Mouse (Mus musculus) embryonic fibroblast, embryonic 13.5 days (primary cell): ENCODE data around the gene Map9. TPM values are rescaled to one million over a fixed set of nuclear protein-coding genes. Genes with fewer than 3 reads are reported as not detected.
A peak's percentile ranks its signal among the peaks of the same experiment; 100 is the strongest.
"Not testable (repeated sequence)": the region's sequence is repeated elsewhere in the genome, so short reads cannot be mapped to it uniquely, and the experiment has no call there.

ENCODE experiments used
- H3K27ac ChIP-seq: 2 replicates; pipeline ENCODE4 v1.5.1; 2012; ENCODE audit warnings: low read length, control low read depth, inconsistent platforms; ENCODE audit not compliant: insufficient read depth
- H3K4me1 ChIP-seq: 2 replicates; pipeline ENCODE4 v1.6.1; 2011; ENCODE audit warnings: low read length; ENCODE audit not compliant: control insufficient read depth, insufficient read depth
- H3K4me3 ChIP-seq: 2 replicates; pipeline ENCODE4 v1.5.1; 2011; ENCODE audit warnings: mild to moderate bottlenecking, control low read depth, low read length; ENCODE audit not compliant: insufficient read depth
- CTCF ChIP-seq: IDR thresholded peaks from 2 replicates; pipeline ENCODE4 v1.5.1; 2011; ENCODE audit warnings: mild to moderate bottlenecking, control low read depth, low read length, moderate library complexity, borderline replicate concordance; ENCODE audit not compliant: insufficient read depth
- POLR2A ChIP-seq: IDR thresholded peaks from 2 replicates; pipeline ENCODE4 v1.6.1; 2011; ENCODE audit warnings: low read depth, mild to moderate bottlenecking, control low read depth, low read length, moderate library complexity
- polyA plus RNA-seq: library from polyadenylated mRNA; stranded (reverse); fragments of >200 nt; gene quantifications from 2 replicates; pipeline ENCODE4 v1.2.4, GENCODE M21; 2011; ENCODE audit warnings: low read depth; ENCODE audit not compliant: missing spikeins, insufficient read length

Gene Map9
- 8.6 and 10.4 TPM in 2 replicates for polyA plus RNA-seq

DNA sequence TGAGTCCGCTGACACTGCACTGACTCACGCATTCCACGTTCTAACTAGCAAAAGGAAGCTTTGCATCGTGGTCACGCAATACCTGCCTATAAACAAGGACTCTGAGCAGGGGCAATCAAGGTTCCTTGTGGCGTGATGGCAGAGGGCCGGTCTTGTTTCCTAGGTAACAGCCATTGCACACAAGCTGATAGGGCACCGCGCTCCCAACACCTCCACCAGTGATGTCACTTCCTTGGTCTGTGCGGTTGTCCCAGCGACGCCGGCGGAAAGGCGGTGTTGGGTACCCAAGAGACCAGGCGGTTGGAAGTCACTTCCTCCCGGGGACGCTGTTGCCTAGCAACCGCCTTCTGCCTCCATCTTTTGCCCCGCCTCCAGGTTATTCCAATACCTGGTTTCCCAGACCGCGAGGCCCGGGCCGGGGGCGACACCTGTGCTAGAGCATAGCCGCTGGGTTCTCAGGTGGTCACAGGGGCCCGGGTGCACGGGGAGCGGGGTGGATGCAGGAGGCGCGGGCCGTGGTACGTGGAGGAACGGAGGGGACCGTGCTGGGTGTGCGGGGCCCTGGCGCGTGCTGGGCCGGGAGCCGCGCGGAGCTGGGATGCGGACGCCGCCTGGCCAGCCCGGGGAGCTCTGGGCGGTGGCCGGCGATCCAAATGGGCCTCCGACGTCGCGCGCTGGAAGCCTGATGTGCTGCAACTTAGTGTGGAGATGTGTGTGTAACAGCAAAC lies at the start of gene Map9:
TSS of gene Map9 (plus strand) at position 248 of the 728 bp plus-strand sequence.
- Histone ChIP-seq H3K4me3 (peak within 1 kb of the TSS; percentile 53), H3K4me1 (peaks cover 2% of the 10 kb centered on the region; the same call in 1 of the 2 replicates), H3K27ac (no peak within 1 kb of the TSS)
- TF ChIP-seq POLR2A (peak; percentile 68), CTCF (no peak)

DNA sequence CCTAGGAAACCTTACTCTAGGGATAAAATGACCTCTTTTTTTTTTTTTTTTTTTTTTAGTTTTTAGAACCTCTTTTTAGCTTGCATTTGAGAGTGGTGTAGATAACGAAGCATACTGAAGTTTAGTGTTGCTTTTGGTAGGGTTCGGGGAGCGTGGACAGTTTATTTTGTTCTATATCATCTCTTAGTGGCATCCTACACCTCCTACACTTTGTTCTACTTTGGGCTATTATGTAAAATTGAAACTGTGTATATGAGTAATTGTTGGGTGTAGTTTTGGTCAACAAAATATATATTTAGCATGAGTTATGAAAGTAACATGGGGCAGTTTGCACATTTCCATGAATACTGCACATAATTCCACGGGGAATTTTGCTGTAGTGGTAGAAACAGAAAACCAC lies 42.1 kb upstream of the Map9 start:
- TF ChIP-seq POLR2A (no peak), CTCF (no peak)
- Histone ChIP-seq H3K27ac (no peak overlapping the region), H3K4me3 (no peak overlapping the region), H3K4me1 (no peaks in the 10 kb centered on the region)

- not testable (repeated sequence) for H3K27ac ChIP-seq, H3K4me1 ChIP-seq, H3K4me3 ChIP-seq
These were observed 31.1 kb upstream of the Map9 start for GRCm38 (mm10) chr3:82326736-82327135.

DNA sequence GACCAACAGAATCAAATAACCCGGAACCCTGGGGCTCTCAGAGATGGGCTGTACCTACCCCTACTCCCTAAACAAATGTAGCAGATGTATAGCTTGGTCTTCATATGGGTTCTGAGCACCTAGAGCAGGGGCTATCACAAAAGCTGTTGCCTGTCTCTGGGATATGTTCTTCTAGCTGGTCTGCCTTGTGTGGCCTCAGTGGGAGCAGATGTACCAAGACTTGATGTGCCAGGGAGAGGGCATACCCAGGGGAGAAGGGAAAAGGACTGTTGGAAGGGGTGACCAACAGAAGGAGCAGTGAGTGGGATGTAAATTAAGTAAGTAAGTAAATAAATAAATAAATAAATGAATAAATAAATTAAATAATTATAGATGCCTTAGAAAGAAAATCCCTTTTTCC lies 25.8 kb upstream of the Map9 start:
- no peak overlapping the region for H3K4me3 ChIP-seq
- TF ChIP-seq CTCF (no peak), POLR2A (no peak)
- H3K27ac ChIP-seq: no peak overlapping the region
- H3K4me1 ChIP-seq: no peaks in the 10 kb centered on the region

GRCm38 (mm10) chr3:82332536-82332935 lies 25.3 kb upstream of the Map9 start:
- Histone ChIP-seq H3K27ac (no peak overlapping the region), H3K4me1 (no peaks in the 10 kb centered on the region), H3K4me3 (no peak overlapping the region)
- TF ChIP-seq CTCF: no peak
- TF ChIP-seq POLR2A: no peak

- peak; percentile 87 for TF ChIP-seq CTCF
- TF ChIP-seq POLR2A: no peak
- Histone ChIP-seq H3K4me3 (no peak overlapping the region), H3K27ac (no peak overlapping the region)
These were observed 24.5 kb upstream of the Map9 start for GRCm38 (mm10) chr3:82333128-82333969.

GRCm38 (mm10) chr3:82340111-82340510 lies 17.7 kb upstream of the Map9 start:
- TF ChIP-seq POLR2A: no peak
- TF ChIP-seq CTCF: no peak
- Histone ChIP-seq H3K4me3 (no peak overlapping the region), H3K27ac (no peak overlapping the region), H3K4me1 (no peaks in the 10 kb centered on the region)

More at GRCm38 (mm10) chr3:82333128-82333969, 24.5 kb upstream of the Map9 start:
- no peaks in the 10 kb centered on the region for H3K4me1 ChIP-seq

GRCm38 (mm10) chr3:82348277-82348860 lies 9.5 kb upstream of the Map9 start:
- Histone ChIP-seq H3K4me3 (no peak overlapping the region), H3K4me1 (no peaks in the 10 kb centered on the region), H3K27ac (no peak overlapping the region)
- TF ChIP-seq POLR2A: no peak
- TF ChIP-seq CTCF: no peak

GRCm38 (mm10) chr3:82350321-82350720 lies 7.5 kb upstream of the Map9 start:
- H3K4me1 ChIP-seq: no peaks in the 10 kb centered on the region
- H3K27ac ChIP-seq: no peak overlapping the region
- TF ChIP-seq CTCF (no peak), POLR2A (no peak)
- H3K4me3 ChIP-seq: no peak overlapping the region

DNA sequence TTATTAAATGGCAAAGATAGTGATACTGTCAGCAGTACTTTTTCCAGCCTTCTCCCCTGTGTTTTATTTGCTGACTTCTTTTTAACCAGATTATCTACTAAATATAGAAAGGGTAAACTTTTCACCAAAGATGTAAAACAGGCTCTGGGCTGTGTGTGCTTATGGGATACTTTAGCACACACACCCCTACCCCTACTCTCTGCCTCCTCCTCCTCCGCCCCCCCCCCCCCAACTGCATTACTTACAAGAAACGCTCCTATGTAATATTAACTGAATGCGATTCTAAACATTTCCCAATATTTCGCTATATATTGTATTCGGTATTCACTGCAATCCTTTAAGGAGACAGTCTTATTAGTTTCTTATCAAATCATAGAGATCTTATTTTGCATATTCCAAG lies 504 bp upstream of the Map9 start:
- TF ChIP-seq POLR2A: no peak
- H3K4me3 ChIP-seq: peak overlapping the region; percentile 41
- no peak overlapping the region for H3K27ac ChIP-seq
- peaks cover 2% of the 10 kb centered on the region; the same call in 1 of the 2 replicates for H3K4me1 ChIP-seq

DNA sequence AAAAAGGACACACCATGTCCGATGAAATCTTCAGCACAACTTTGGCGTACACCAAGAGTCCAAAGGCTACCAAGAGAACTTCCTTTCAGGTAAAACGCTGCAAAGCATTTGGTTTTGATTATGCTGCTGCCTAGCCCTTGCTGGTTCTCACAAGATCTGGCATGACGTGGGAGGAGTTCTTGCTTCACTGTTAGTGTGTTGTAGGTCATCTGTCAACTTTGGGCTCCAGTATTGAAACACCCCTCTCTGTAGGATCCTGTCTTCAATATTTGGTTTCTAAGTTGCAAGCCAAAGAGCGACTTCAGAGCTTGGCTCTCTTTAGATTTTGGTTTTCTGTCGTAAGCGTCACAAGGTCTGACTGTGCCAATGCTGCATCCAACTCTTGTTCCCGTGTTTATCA lies 1.2 kb downstream of the Map9 start:
- no peak for TF ChIP-seq CTCF
- no peak overlapping the region for H3K4me3 ChIP-seq
- H3K4me1 ChIP-seq: peaks cover 2% of the 10 kb centered on the region; the same call in 1 of the 2 replicates
- H3K27ac ChIP-seq: no peak overlapping the region
